Mouse (Mus musculus) neural tube, embryonic 12.5 days (tissue): ENCODE measurements at regions not wholly inside any gene's neighbourhood (a gene's known extent, or its start where the extent isn't known, plus 50 kb on each side); places are given as distances from the start of the nearest gene placed in this dataset.

Source experiments
- ATAC-seq: fragments of 200-750 bp; cut with Nextera tagmentation; 2 replicates; pipeline ENCODE4 v1.8.0; 2017; ENCODE audit warnings: low read depth, mild to moderate bottlenecking, moderate TSS enrichment, moderate library complexity; ENCODE audit not compliant: low FRiP score
- H3K27ac ChIP-seq: fragments of 300-500 bp; sonication (generic); 2 replicates; pipeline ENCODE4 v1.5.1; 2016
- H3K27me3 ChIP-seq: fragments of 300-500 bp; sonication (generic); replicated peaks from 2 replicates; pipeline ENCODE4 v1.6.1; 2016; ENCODE audit warnings: mild to moderate bottlenecking
- H3K36me3 ChIP-seq: fragments of 300-500 bp; sonication (generic); 2 replicates; pipeline ENCODE4 v1.6.1; 2016; ENCODE audit warnings: mild to moderate bottlenecking
- H3K4me1 ChIP-seq: fragments of 300-500 bp; sonication (generic); 2 replicates; pipeline ENCODE4 v1.6.1; 2016
- H3K4me2 ChIP-seq: fragments of 300-500 bp; sonication (generic); replicated peaks from 2 replicates; pipeline ENCODE4 v1.6.1; 2016; ENCODE audit warnings: mild to moderate bottlenecking
- H3K4me3 ChIP-seq: fragments of 300-500 bp; sonication (generic); 2 replicates; pipeline ENCODE4 v1.5.1; 2016
- H3K9ac ChIP-seq: fragments of 300-500 bp; sonication (generic); 2 replicates; pipeline ENCODE4 v1.6.1; 2016; ENCODE audit warnings: mild to moderate bottlenecking
- H3K9me3 ChIP-seq: fragments of 300-500 bp; sonication (generic); 2 replicates; pipeline ENCODE4 v1.6.1; 2016; ENCODE audit warnings: mild to moderate bottlenecking
- WGBS: fragments of 180-500 bp; shearing (Covaris S2); methylation state at CpG from one replicate; pipeline ENCODE4 v1.1.7; 2016; 5-methylcytosine and 5-hydroxymethylcytosine counted together

DNA sequence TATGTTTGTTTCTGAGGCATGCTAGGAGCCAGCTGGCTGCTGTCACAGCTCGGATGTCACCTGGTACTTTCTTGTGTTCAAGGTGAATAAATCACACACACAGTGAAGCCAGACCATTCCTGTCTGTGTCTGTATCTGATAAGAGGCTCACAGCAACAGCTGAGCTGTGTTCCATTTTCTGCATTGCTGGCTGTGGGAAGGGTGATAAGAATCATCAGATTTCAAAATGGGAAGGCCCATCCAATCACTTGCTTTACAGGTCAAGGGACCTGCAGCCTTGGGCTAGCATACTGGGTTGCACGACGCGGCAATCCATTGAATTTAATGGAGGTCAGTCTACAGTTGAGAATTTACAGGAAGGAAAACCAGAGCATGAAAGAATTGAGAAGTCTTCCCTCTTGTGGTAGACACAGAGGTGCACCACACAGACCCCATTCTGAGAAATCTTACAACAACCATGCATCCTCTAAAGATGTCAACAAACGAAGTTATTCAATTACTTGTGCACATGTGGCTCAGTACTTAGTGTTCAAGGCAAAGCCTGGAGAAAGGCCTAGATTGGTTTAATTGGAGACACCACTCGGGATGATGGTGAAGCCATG lies 135.2 kb downstream of the Gm12728 start:
- no peaks in the 10 kb centered on the region for H3K4me1 ChIP-seq
- no peak overlapping the region for H3K9ac ChIP-seq
- H3K9me3 ChIP-seq: no peaks in the 10 kb centered on the region
- 81% methylated on average over 6 of the region's 6 CpGs for WGBS
- no peak overlapping the region for H3K4me2 ChIP-seq
- H3K36me3 ChIP-seq: no peaks in the 10 kb centered on the region
- no peaks in the 10 kb centered on the region for H3K27me3 ChIP-seq
- no peak overlapping the region for H3K4me3 ChIP-seq
- H3K27ac ChIP-seq: no peak overlapping the region
- no peak for ATAC-seq

DNA sequence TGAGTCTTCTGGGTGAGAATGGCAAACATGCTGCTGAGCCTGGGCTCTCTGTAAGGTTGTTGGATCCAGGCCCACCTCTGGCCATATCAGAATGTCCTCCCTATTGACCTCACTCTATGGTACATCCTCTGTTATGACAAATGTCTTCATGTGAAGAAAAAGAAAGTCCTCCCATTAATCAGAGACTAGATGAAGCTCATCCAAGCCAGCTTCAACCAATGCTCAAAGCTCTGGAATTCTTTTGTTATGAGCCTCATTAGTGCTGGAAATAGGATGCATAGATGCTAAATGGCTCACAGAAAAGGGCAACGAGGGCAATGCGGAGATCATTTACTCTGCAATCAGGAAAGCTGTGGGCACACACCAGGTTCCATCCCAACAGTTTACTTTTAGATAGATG lies 135.8 kb downstream of the Gm12728 start:
- H3K4me1 ChIP-seq: no peaks in the 10 kb centered on the region
- no peak overlapping the region for H3K27ac ChIP-seq
- H3K4me2 ChIP-seq: no peak overlapping the region
- H3K9me3 ChIP-seq: no peaks in the 10 kb centered on the region
- H3K27me3 ChIP-seq: no peaks in the 10 kb centered on the region
- ATAC-seq: no peak
- WGBS: 93% methylated on average over 2 of the region's 2 CpGs
- no peak overlapping the region for H3K9ac ChIP-seq
- H3K4me3 ChIP-seq: no peak overlapping the region
- no peaks in the 10 kb centered on the region for H3K36me3 ChIP-seq

DNA sequence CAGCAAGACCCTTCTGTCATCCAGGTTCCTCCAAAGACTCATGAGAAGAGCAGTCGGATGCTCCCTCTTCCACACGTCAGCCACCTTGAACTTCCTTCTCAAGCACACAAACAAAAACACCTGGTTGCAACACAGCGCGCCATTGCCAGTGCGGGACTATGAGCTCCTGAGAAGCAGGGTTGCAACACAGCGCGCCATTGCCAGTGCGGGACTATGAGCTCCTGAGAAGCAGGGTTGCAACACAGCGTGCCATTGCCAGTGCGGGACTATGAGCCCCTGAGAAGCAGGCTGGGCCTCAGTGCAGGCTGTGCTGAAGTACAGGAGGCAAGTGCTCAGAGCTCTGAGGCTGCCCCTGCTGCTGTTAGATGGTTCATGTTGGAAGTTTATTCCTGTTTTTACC lies 140.0 kb downstream of the Gm12728 start:
- Histone ChIP-seq H3K27ac (no peak overlapping the region), H3K4me1 (no peaks in the 10 kb centered on the region), H3K9me3 (no peaks in the 10 kb centered on the region), H3K4me3 (no peak overlapping the region), H3K36me3 (no peaks in the 10 kb centered on the region), H3K27me3 (no peaks in the 10 kb centered on the region), H3K4me2 (no peak overlapping the region), H3K9ac (no peak overlapping the region)
- WGBS: 93% methylated on average over 10 of the region's 10 CpGs
- ATAC-seq: no peak

DNA sequence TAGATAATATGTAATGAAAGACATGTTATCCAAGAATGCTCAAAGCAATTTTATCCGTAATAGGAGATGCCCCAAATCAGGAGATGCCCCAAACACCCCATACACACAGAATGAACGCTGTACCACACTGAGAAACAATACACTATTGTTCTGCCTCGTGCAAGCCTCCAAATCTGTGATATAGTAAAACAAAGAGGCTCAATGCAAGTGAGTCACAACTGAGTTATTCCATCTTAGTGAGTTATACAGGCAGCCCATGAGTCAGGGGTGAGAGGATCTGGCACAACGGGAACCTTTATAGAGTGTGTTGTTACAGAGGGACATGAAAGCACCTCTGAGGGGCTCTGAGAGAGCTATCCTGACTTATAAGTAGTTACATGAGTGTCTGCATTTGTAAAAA lies 145.3 kb downstream of the Gm12728 start:
- Histone ChIP-seq H3K36me3 (no peaks in the 10 kb centered on the region), H3K4me3 (no peak overlapping the region), H3K4me2 (no peak overlapping the region), H3K27me3 (no peaks in the 10 kb centered on the region), H3K4me1 (no peaks in the 10 kb centered on the region), H3K9ac (no peak overlapping the region), H3K27ac (no peak overlapping the region), H3K9me3 (no peaks in the 10 kb centered on the region)
- 61% methylated on average over 4 of the region's 4 CpGs for WGBS
- ATAC-seq: no peak

DNA sequence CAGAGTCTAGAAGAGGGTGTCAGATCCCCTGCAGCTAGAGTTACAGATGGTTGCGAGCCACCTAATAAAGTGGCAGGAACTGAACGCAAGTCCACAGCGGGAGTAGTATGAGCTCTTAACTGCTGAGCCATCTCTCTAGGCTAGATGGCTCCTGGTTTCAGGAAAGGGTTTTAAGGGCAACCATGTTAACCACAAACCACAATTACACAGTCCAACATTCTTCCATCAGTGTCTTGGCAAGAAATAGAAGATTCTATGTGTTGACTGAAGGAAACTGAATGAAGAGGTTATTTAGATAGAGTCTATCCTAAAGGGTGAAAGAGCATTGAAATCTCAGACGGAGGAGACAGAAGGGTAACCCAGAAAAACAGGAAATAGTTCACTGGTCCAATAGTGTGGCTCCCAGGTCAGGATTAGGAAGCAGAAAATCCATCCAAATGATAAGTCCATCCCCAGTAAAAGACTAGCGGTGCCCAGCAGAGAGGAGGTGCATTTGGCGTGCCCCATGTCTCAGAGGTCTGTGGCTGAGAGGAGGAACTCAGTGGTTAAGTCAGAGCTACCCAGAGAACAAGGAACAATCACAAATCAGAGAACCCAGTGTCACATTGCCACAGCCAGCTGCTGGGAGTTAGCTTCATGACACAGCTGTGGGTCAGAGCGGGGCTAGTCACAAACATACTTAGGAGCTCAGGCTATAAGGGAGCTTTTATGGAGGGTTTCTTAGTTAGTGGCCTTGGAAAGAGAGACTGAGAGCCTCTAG lies 147.3 kb downstream of the Gm12728 start:
- Histone ChIP-seq H3K27ac (no peak overlapping the region), H3K9ac (no peak overlapping the region), H3K36me3 (no peaks in the 10 kb centered on the region), H3K4me1 (no peaks in the 10 kb centered on the region), H3K4me3 (no peak overlapping the region), H3K27me3 (no peaks in the 10 kb centered on the region), H3K4me2 (no peak overlapping the region), H3K9me3 (no peaks in the 10 kb centered on the region)
- no peak for ATAC-seq
- 95% methylated on average over 7 of the region's 7 CpGs for WGBS

DNA sequence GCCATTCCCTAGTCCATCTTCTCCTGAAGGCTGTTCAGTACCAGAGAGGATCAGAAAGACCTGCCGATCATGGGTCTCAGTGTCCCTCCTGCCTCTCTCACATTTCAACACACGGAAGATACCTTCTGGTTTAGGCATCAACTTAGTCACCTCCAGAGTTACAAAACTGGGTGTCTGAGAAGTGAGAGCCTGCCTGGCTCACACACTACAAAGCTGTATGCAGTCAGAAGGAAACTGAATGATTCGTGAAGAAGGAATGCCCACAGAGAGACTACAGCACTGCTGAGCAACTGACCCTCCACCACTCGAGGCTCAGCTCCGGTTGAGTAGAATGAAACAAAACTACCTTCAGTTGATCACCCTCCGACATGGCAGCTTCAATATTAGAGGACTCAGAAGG lies 147.9 kb downstream of the Gm12728 start:
- no peak overlapping the region for H3K4me3 ChIP-seq
- no peak overlapping the region for H3K9ac ChIP-seq
- no peaks in the 10 kb centered on the region for H3K27me3 ChIP-seq
- 89% methylated on average over 6 of the region's 6 CpGs for WGBS
- H3K4me2 ChIP-seq: no peak overlapping the region
- no peaks in the 10 kb centered on the region for H3K4me1 ChIP-seq
- no peaks in the 10 kb centered on the region for H3K9me3 ChIP-seq
- no peak for ATAC-seq
- H3K36me3 ChIP-seq: no peaks in the 10 kb centered on the region
- H3K27ac ChIP-seq: no peak overlapping the region

DNA sequence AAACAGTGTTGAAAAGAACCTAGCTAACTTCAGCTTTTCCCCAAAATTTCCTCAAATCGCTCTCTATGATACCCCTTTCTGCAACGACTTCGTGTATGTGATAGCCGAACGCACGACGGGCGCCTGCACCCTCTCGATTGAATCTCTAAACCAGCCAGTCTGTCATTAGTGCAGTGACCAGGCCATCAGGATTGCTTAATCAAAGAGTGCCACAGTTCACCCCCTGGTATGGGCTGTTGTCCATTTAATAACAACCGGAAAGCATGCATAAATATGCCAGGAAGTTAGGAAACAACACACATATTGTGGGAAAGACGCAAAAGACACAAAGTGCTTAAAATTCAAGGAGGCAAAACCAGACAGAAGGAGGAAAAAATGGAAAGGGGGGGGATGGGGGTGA lies 149.2 kb downstream of the Gm12728 start:
- Histone ChIP-seq H3K4me3 (no peak overlapping the region), H3K27ac (no peak overlapping the region), H3K27me3 (no peaks in the 10 kb centered on the region), H3K9ac (no peak overlapping the region), H3K9me3 (no peaks in the 10 kb centered on the region), H3K4me2 (no peak overlapping the region), H3K36me3 (no peaks in the 10 kb centered on the region), H3K4me1 (no peaks in the 10 kb centered on the region)
- ATAC-seq: no peak
- whole genome bisulfite sequencing: 88% methylated on average over 11 of the region's 11 CpGs

DNA sequence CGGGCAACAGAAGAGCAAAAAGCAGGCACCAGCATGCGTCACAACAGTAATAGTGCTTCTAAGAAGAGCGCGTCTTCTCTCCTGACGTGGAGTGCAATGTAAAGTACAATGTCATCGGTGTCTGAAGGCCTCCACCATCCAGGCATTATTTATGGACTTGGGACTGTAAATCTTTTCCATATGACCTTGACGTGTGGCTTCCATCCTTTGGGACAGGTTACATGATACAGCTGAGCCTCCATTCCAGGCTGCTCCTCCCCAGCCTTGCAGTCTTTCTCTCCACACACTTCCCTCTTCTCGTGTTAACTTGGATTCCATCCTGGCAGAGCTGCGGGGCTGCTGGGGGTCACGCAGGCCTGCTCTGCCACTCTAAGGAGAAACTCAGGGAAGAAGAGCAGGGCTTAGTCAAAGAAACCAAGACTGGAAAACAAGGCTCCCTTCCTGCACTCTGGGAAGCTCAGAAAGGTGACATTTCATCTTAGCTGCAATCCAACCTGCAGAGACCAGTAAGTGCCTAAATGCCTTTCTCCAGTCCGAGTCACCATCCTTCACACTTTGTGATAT lies 150.0 kb downstream of the Gm12728 start:
- WGBS: 74% methylated on average over 11 of the region's 11 CpGs
- no peaks in the 10 kb centered on the region for H3K27me3 ChIP-seq
- no peak overlapping the region for H3K4me2 ChIP-seq
- no peaks in the 10 kb centered on the region for H3K4me1 ChIP-seq
- no peaks in the 10 kb centered on the region for H3K36me3 ChIP-seq
- no peak overlapping the region for H3K4me3 ChIP-seq
- H3K9me3 ChIP-seq: no peaks in the 10 kb centered on the region
- no peak overlapping the region for H3K27ac ChIP-seq
- ATAC-seq: no peak
- H3K9ac ChIP-seq: no peak overlapping the region

DNA sequence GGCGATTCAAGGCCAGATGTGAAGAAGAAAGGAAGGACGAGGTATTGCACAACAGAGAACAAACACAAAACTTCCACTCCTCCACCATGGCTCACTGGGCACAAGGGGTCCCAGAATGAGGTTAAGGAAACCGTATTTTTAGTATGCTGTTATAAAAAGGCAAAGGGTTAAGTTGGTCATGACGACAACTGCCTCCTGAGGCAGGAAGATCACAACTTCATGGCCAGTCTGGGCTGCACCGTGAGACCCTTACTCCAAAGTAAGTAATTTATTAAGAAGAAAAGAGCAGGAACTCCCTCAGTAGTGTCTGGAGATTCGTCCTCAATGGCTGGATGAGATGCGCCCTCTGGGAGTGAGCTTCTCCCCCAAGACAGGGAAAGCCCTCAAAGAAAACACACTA lies 151.2 kb downstream of the Gm12728 start:
- H3K4me3 ChIP-seq: no peak overlapping the region
- H3K9ac ChIP-seq: no peak overlapping the region
- H3K4me2 ChIP-seq: no peak overlapping the region
- no peaks in the 10 kb centered on the region for H3K9me3 ChIP-seq
- ATAC-seq: no peak
- no peak overlapping the region for H3K27ac ChIP-seq
- no peaks in the 10 kb centered on the region for H3K4me1 ChIP-seq
- no peaks in the 10 kb centered on the region for H3K36me3 ChIP-seq
- H3K27me3 ChIP-seq: no peaks in the 10 kb centered on the region
- WGBS: 89% methylated on average over 7 of the region's 7 CpGs

DNA sequence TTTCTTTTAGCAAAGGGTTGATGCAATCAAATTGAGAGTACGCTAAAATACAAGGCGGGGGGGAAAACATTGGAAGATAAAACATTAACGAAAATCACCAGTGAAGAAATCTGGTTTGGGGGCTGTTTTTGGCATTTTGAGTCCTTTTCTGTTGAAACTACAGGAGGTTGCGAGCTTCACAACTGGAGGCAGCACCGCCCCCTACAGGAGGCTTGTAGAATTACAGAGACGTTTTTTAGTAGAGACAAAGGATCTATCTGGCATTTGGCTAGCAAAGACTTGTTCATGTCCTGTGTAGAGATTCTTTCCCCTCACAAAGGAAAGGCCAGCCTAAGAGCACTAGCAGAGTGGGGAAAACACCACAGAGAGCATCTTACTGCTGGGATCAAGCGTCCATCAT lies 152.1 kb downstream of the Gm12728 start:
- Histone ChIP-seq H3K4me1 (no peaks in the 10 kb centered on the region), H3K27me3 (no peaks in the 10 kb centered on the region), H3K4me3 (no peak overlapping the region), H3K9ac (no peak overlapping the region), H3K27ac (no peak overlapping the region), H3K36me3 (no peaks in the 10 kb centered on the region), H3K9me3 (no peaks in the 10 kb centered on the region), H3K4me2 (no peak overlapping the region)
- ATAC-seq: no peak
- 51% methylated on average over 7 of the region's 7 CpGs for WGBS

DNA sequence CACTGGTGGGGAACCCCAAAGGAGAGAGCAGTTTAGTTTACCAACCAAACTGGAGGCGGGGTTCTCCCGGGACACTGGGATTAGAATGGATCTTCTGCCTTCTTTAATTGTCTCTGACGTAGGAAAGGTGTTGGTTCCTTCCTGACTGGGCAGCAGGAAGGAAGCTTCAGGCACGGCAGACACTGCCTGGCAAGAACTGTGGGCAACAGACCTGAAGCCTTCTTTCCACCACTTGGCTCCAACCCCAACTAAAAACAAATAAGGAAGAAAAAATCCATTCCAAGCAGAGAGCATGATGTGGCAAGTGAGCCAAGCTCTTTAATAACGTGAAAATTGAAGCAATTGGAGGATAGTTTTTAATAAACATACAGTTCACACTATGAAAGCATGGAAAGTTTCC lies 155.3 kb downstream of the Gm12728 start:
- H3K27me3 ChIP-seq: no peaks in the 10 kb centered on the region
- no peak overlapping the region for H3K9ac ChIP-seq
- H3K36me3 ChIP-seq: no peaks in the 10 kb centered on the region
- no peaks in the 10 kb centered on the region for H3K4me1 ChIP-seq
- no peak for ATAC-seq
- H3K9me3 ChIP-seq: no peaks in the 10 kb centered on the region
- H3K27ac ChIP-seq: no peak overlapping the region
- H3K4me3 ChIP-seq: no peak overlapping the region
- WGBS: 78% methylated on average over 5 of the region's 5 CpGs
- H3K4me2 ChIP-seq: no peak overlapping the region

DNA sequence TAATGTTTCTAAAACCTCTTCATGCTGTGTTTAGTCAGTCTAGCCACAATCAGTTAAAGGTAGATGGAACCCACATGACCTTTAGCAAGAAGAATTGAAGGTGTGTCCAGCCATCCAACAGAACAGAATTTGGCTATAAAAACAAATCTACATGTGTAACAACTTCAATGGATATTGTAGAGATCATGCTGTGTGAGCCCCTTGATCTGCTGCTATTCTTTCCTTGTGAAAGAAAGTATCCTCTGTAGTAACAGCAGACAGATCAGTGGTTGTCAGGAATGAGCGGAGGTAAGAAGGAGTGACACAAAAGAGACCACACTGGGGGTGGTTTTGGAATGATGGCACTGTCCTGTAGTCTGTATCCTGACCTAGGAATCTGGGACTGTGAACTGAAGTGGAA lies 156.3 kb downstream of the Gm12728 start:
- WGBS: 40% methylated on average over 1 of the region's 1 CpGs
- no peaks in the 10 kb centered on the region for H3K36me3 ChIP-seq
- no peak overlapping the region for H3K4me3 ChIP-seq
- no peak overlapping the region for H3K4me2 ChIP-seq
- ATAC-seq: no peak
- no peaks in the 10 kb centered on the region for H3K27me3 ChIP-seq
- H3K4me1 ChIP-seq: no peaks in the 10 kb centered on the region
- no peak overlapping the region for H3K27ac ChIP-seq
- no peak overlapping the region for H3K9ac ChIP-seq
- H3K9me3 ChIP-seq: no peaks in the 10 kb centered on the region

DNA sequence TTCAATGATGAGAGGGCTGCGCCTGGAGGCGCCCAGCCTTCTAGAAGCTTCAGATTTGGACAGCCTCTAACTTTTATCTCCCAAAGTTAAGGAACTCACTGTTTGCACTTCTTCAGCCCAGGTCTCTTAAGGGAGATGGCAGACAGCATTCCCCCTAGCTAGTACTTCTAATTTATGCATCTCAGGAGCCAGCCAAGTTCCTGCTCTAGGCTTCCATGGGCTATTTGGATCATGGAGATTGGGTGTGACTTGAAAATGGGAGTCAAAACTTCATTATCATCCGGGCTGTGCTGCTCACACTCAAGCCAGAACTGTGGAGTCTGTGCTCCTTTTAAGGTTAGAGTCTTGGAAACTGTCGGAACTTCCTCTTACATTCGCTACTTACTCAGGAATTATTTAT lies 158.7 kb downstream of the Gm12728 start:
- H3K9me3 ChIP-seq: no peaks in the 10 kb centered on the region
- H3K4me3 ChIP-seq: no peak overlapping the region
- no peak overlapping the region for H3K27ac ChIP-seq
- H3K4me1 ChIP-seq: no peaks in the 10 kb centered on the region
- WGBS: 90% methylated on average over 5 of the region's 5 CpGs
- no peaks in the 10 kb centered on the region for H3K36me3 ChIP-seq
- H3K9ac ChIP-seq: no peak overlapping the region
- no peak for ATAC-seq
- no peak overlapping the region for H3K4me2 ChIP-seq
- H3K27me3 ChIP-seq: no peaks in the 10 kb centered on the region
